Mouse (Mus musculus): ENCODE data around the gene Auts2.

GRCm38 (mm10) chr5:131486527-131486926 is 1056.6 kb downstream of the Auts2 start:
- TF ChIP-seq CTCF (IDR thresholded peaks at IDR 0.05; ENCODE audit: low read depth) (no peak), EP300 (IDR thresholded peaks at IDR 0.05; ENCODE audit: low read depth) (no peak)
